Mouse (Mus musculus): ENCODE data around the gene Esr2.

The Esr2 gene

DNA sequence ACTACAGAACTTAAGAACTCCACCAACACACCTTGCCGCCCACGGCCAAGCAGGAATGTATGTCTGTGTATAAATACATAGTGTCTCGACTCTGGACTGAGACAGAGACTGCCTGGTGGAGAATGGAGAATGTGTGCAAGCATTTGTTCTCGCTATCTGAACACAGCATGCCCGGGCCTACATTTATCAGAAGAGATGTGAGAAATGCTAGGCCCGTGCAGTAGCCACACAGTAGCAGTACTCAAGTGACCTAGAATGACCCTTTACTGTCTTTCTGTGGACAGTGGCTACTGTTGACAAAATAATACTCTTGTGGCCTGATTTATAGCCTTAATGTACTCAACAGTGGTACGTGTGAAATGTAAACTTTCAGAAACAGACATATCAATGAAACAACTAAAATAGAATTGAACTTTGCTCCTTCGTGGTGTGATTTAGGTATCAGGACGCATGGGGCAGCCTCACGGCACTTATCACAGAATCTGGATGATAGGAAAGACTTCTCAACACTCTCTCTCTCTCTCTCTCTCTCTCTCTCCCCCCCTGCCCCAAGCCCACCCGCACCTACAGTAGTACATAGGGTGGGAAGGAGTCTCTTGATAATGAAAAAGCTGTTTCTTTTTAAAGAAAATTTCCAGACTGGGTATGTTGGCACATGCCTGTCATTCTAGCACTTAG is 84.1 kb downstream of the Esr2 start:
- intact Hi-C loops (cut with DNase I), result no loop called here

DNA sequence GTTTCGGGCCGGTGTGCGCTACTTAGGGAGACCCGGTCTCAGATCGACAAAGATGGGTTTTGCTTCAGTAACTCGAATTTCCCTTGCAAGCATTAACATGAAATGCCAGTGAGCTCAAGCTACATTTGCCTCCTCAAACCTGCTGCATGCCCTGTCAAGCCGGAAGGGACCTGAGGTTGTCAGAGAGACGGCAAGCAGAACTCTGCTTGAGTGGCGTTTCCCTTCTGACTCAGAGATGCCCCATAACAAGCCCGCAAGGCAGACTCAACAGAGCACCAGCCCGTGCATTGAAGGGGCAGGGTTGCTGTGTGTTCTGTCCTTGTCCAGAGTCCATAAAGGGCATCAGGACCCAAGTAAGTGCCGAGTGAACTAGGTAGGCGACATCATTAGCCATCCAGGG is 90.0 kb downstream of the Esr2 start:
- intact Hi-C loops (cut with DNase I), result no loop called here

DNA sequence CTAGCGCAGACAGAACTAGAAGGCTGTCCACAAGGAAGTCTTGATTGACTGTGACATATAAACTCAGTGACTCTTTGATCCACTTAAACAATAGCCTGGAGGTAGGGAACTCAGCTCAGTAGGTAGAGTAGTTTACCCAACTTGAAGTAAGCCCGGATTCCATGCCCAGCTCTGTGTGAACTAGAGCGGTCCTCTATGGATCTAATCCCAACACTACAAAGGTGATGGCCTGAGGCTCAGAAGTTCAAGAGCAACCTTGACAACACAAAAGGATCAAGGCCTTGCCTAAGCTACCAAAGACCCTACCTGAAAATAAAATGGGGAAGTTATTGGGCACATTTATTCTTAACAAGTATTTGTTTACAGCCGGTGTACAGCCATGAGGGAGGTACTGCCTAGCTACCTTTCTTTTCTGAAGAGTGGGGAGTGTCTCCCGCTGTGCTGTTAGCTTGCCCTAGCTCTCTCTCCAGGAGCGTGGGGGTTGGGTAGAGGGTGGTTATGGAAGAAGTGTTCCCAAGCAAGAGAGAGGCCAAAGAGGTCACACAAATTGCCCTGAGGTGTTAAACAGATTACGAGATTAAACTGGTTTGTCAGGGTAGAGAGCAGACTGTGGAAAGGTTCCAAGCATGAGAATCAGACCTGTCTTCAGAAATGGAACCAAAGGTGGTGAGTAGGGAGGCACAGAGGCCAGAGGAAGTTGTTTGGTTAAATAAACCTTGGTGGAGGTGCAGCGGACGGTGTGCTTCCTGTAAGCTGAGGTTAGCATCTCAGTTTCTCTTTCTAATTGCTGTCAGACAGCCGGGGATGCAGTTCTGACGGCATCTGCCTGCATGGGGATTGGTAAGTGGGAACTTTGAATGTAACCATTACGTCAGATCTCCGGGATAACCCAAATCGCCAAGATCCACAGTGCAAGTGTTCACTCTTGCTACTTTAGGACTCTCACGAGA is 90.8 kb downstream of the Esr2 start:
- intact Hi-C loops (cut with DNase I), result no loop called here

DNA sequence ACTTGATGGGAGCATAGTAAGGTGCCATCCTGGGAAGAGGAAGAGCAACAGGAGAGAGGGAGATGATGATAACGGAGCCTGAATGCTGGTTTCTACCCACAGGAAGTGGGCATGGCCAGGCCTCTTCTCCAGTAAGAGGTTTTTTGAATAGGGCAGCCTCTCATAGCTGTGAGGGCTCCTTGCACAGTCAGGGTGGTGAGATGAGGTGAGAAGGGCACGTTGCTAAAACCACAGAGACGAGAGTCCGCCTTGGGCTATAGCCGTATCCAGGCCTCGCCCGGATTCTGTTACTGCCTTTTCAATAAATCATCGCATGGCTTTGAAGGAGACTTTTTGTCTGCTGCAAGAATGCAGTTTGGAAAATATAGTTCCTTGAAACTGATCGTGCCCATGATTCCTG is 92.0 kb downstream of the Esr2 start:
- intact Hi-C loops (cut with DNase I), result no loop called here

GRCm38 (mm10) chr12:76081557-76082211 is 95.4 kb downstream of the Esr2 start:
- intact Hi-C loops (cut with DNase I), result no loop called here

GRCm38 (mm10) chr12:76080876-76081556 is 96.0 kb downstream of the Esr2 start:
- intact Hi-C loops (cut with DNase I), result no loop called here

GRCm38 (mm10) chr12:76073981-76074380 is 103.1 kb downstream of the Esr2 start:
- intact Hi-C loops (cut with DNase I), result no loop called here

DNA sequence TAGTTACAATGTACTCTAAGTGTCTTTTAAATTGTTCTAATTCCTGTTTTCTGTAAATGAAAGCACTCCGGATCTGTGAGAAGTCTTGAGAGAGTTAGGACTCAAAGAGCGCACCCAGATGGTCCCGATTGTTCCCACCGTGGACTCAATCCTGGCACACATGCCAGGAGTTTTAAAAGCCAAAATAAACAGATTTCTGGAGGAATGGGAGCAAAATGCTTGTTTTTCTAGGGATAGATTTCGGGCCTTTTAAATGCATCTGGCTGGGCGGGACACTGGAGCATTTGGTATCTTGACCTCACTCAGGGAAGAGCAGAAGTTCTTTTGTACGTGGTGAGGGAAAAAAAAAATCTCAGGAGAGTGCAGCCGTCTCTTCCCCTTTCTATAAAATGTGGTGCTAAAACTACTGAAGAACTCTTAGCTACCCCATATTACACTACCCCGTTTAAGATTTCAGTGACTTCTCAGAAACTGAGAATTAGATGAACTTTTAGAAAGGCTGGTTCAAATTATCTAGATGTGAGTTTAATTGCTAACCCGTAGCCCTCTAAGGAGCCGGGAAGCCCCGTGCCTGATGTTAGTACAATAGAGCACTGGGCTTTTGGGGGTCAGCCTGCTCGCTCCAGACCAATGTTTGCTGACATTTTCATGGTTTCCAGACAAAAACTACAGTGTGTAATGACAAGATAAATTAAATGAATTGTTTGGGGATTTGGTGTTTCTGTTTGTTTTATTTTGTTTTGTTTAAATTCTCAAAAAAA is 103.8 kb downstream of the Esr2 start:
- intact Hi-C loops (cut with DNase I), result no loop called here

DNA sequence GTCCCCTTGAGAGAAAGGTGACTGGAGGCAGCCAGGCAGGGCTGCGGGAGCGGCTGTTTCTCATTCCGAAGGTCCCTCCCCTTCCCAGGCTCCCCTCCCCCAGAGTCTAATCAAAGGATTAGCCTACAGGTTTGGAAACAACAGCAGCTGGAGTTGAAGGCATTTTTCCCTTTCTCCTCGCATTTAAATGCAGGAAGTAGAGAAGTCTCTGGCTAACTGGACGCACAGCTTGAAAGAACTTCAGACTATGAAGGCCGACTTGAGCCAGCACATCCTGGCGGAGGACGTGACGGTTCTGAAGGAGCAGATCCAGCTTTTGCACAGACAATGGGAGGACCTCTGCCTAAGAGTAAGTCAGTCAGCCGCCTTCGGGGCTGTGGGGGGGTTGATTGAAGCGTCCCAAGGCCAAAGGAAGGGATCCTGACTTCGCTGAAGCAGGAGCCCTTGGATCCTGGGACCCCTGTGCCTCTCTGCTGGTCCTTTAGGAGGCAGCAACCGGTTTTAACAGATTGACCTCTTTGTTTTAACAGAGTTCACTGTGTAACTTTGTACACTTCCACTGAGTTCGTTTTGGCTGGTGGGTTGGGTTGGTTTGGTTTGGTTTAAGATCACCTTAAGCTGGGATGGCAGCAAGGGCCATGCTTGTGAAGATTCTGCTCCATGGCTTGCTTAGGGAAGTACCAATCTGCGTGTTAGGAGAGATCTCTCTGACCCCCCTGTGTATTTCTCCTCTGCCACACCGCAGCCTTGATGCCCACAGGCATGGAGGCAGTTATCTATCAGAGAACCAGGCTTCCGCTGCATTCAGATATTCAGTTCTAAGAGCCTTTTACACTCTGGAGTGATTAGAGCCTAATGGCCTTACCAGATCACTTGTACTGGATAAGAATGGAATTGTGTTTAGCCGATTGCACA is 104.9 kb downstream of the Esr2 start:
- intact Hi-C loops (cut with DNase I), result no loop called here

Data from adrenal gland (tissue).